Mouse (Mus musculus): ENCODE data around the gene Trappc1.

GRCm38 (mm10) chr11:69365722-69366121, 41.9 kb downstream of the Trappc1 start:
- TF ChIP-seq CTCF (conservative IDR thresholded peaks at IDR 0.05; ENCODE audit: low read length) (no peak), POU5F1 (IDR thresholded peaks at IDR 0.05; ENCODE audit: borderline replicate concordance, low read length) (no peak)
